Mouse (Mus musculus) lung, postnatal 0 days (tissue): Measurements from ENCODE around the gene Myoz2. TPM values are rescaled to one million over a fixed set of nuclear protein-coding genes. Genes with fewer than 3 reads are reported as not detected.

ENCODE experiments used
- ATAC-seq: fragments of 200-750 bp; cut with Nextera tagmentation; 2 replicates; pipeline ENCODE4 v1.8.0; 2017; ENCODE audit warnings: moderate library complexity
- DNase-seq: peaks from one replicate; pipeline ENCODE4 v3.0.0-alpha.2; 2016; ENCODE audit warnings: low spot score
- H3K27ac ChIP-seq: fragments of 300-500 bp; sonication (generic); 2 replicates; pipeline ENCODE4 v1.5.1; 2014; ENCODE audit warnings: antibody characterized with exemption, mild to moderate bottlenecking, low read length, mixed read lengths
- H3K27me3 ChIP-seq: fragments of 300-500 bp; sonication (generic); replicated peaks from 2 replicates; pipeline ENCODE4 v1.6.1; 2014; ENCODE audit warnings: low read length, mixed read lengths; ENCODE audit not compliant: insufficient read depth
- H3K36me3 ChIP-seq: fragments of 300-500 bp; sonication (generic); 2 replicates; pipeline ENCODE4 v1.6.1; 2014; ENCODE audit warnings: low read length, mixed read lengths; ENCODE audit not compliant: insufficient read depth
- H3K4me1 ChIP-seq: fragments of 300-500 bp; sonication (generic); 2 replicates; pipeline ENCODE4 v1.6.1; 2014; ENCODE audit warnings: antibody characterized with exemption, low read depth, low read length, mixed read lengths; ENCODE audit not compliant: insufficient read depth
- H3K4me2 ChIP-seq: fragments of 300-500 bp; sonication (generic); replicated peaks from 2 replicates; pipeline ENCODE4 v1.6.1; 2014; ENCODE audit warnings: low read depth, mild to moderate bottlenecking, low read length, moderate library complexity, mixed read lengths
- H3K4me3 ChIP-seq: fragments of 300-500 bp; sonication (generic); 2 replicates; pipeline ENCODE4 v1.5.1; 2014; ENCODE audit warnings: low read depth, low read length
- H3K9ac ChIP-seq: fragments of 300-500 bp; sonication (generic); replicated peaks from 2 replicates; pipeline ENCODE4 v1.6.1; 2014; ENCODE audit warnings: low read depth, mild to moderate bottlenecking
- H3K9me3 ChIP-seq: fragments of 300-500 bp; sonication (generic); 2 replicates; pipeline ENCODE4 v1.6.1; 2016; ENCODE audit warnings: low read length, mixed read lengths
- CTCF ChIP-seq: IDR thresholded peaks from 2 replicates; pipeline ENCODE4 v1.5.1; 2016; ENCODE audit warnings: antibody characterized with exemption, mild to moderate bottlenecking
- EP300 ChIP-seq: IDR thresholded peaks from 2 replicates; pipeline ENCODE4 v1.6.1; 2016; ENCODE audit warnings: antibody characterized with exemption, mild to moderate bottlenecking, control low read depth
- WGBS: fragments of 180-500 bp; shearing (Covaris S2); extraction: QIAGEN DNeasy Blood & Tissue Kit; methylation state at CpG from one replicate; pipeline ENCODE4 v1.1.7; 2014; 5-methylcytosine and 5-hydroxymethylcytosine counted together
- polyA plus RNA-seq: library from polyadenylated mRNA; unstranded; fragments of >200 nt; fragmentation: Nextera tagmentation; extraction: Ambion mirVana; gene quantifications from 2 replicates; pipeline ENCODE4 v1.2.1, GENCODE M21; 2015

The Myoz2 gene
- polyA plus RNA-seq, 1 experiment from 2014 or later, result 3.7 TPM

DNA sequence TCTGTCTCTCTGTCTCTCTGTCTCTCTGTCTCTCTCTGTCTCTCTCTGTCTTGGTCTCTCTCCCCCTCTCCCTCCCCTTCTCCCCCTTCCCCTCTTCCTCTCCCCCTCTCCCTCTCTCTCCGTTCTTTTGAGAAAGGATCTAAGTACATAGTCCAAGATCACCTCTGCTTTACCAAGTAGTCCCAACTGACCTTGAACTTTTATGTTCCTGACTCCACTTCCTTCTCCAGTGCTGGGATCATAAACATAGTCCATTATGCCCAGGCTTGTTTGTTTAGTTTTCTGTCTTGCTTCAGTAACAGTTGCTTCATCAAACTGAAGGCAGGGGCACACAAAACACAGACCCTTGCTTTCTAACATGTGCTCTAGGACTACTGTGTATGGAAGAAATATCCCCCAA, 37.7 kb upstream of the Myoz2 start:
- DNase-seq (no peak), ATAC-seq (no peak)
- Histone ChIP-seq H3K27ac (no peak overlapping the region), H3K4me2 (no peak overlapping the region), H3K27me3 (no peaks in the 10 kb centered on the region), H3K9ac (no peak overlapping the region), H3K4me1 (no peaks in the 10 kb centered on the region), H3K36me3 (no peaks in the 10 kb centered on the region), H3K9me3 (no peaks in the 10 kb centered on the region), H3K4me3 (no peak overlapping the region)
- no CpG with 5 or more reads among the region's 1 CpGs for whole genome bisulfite sequencing
- TF ChIP-seq CTCF (no peak), EP300 (no peak)

DNA sequence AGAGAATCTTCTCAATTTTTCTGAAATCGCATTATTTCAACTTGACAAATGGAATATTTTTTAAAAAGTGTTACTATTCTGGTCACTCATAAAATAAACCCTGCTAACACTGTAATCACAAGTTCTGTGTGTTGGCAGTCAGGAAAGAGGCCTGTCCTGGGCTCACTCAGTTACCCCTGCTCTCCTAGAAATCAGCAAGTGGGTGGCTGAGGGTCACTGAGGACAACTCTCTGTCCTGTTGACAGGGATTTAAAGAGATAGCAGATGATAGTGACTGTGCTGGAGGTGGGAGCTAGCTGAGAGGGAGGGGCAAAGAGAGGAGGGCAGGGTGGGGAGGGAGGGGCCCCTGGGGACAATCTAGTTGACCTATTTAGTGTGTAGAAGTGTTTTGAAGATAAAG, 36.2 kb upstream of the Myoz2 start:
- Histone ChIP-seq H3K9ac (no peak overlapping the region), H3K27ac (no peak overlapping the region), H3K4me3 (no peak overlapping the region), H3K27me3 (no peaks in the 10 kb centered on the region), H3K4me1 (no peaks in the 10 kb centered on the region), H3K36me3 (no peaks in the 10 kb centered on the region), H3K9me3 (no peaks in the 10 kb centered on the region), H3K4me2 (no peak overlapping the region)
- 91% methylated on average over 1 of the region's 1 CpGs for WGBS
- DNase-seq, result no peak
- TF ChIP-seq EP300 (no peak), CTCF (no peak)
- no peak for ATAC-seq

DNA sequence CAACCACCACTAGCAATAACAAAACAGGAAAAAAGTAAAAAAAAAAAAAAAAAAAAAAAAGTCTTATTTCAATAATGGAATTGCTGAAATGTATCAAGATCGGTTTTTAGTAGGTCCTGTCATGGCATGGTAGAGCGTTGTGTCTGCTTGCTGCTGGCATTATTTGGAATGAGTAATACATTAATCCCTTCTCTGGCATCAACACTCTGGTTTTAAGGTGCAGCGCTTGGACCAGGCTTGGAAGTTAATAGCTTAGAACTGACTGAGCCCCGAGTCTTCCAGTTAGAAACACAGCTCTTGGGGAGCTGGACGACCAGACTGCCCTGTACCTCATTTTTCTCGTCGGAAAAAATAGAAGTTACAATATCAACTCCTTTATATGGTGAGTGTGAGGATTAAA, 32.0 kb upstream of the Myoz2 start:
- no peak overlapping the region for H3K4me2 ChIP-seq
- TF ChIP-seq EP300 (no peak), CTCF (no peak)
- ATAC-seq (no peak), DNase-seq (no peak)
- H3K27ac ChIP-seq, result no peak overlapping the region
- no peaks in the 10 kb centered on the region for H3K9me3 ChIP-seq
- peaks cover 4% of the 10 kb centered on the region; the same call in 1 of the 2 replicates for H3K4me1 ChIP-seq
- H3K36me3 ChIP-seq, result no peaks in the 10 kb centered on the region
- H3K9ac ChIP-seq, result no peak overlapping the region
- no peak overlapping the region for H3K4me3 ChIP-seq
- no peaks in the 10 kb centered on the region for H3K27me3 ChIP-seq
- WGBS, result 90% methylated on average over 7 of the region's 7 CpGs

DNA sequence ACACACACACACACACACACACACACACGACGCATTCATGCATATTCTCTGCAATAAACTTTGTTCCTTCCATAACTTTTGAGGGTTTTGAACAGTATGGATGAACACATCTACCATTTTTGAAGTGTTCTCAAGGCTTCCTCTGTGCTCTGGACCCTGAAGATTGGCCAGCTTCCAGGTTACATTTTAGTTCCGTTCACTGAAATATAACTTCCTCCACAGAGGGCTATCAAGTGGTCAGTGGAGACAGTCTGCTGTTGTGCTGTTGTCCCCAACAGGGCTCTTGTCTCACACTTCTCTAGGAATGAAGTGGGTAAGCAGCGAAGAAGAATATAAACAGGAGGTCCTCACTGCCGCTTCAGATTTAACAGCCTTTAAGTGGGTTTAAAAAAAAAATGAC, 30.7 kb upstream of the Myoz2 start:
- TF ChIP-seq CTCF (no peak), EP300 (no peak)

DNA sequence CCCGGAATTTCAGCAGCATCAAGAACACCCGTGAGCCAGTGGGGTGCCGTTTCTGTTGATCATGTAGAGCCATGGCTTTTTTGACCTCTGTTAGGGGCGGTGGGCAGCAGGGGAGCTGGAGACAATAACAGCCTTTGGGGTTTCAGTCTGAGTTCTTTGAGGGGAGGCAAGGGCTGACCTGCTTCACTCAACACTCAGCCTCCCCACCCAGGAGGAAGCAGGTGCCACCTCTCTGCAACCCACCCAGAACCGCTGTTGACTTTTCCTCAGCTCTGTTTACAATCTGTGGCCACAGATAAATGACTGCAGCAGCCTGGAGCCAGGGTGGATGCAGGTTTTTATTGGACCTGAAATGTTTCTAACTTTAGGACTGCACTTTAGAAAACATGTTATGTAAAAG, 29.4 kb upstream of the Myoz2 start:
- DNase-seq (no peak), ATAC-seq (no peak)
- Histone ChIP-seq H3K9ac (no peak overlapping the region), H3K4me3 (no peak overlapping the region), H3K27ac (no peak overlapping the region), H3K27me3 (no peaks in the 10 kb centered on the region), H3K4me2 (no peak overlapping the region), H3K4me1 (peaks cover 4% of the 10 kb centered on the region; the same call in 1 of the 2 replicates), H3K36me3 (no peaks in the 10 kb centered on the region), H3K9me3 (no peaks in the 10 kb centered on the region)
- TF ChIP-seq EP300, result 0 out of 2 replicates have a peak, but pooled peaks have one; percentile 27
- TF ChIP-seq CTCF, result no peak
- 11% methylated on average over 5 of the region's 5 CpGs for WGBS

More for the DNA sequence above, 30.7 kb upstream of the Myoz2 start:
- DNase-seq (no peak), ATAC-seq (no peak)
- Histone ChIP-seq H3K36me3 (no peaks in the 10 kb centered on the region), H3K9ac (no peak overlapping the region), H3K4me3 (no peak overlapping the region), H3K9me3 (no peaks in the 10 kb centered on the region), H3K4me1 (peaks cover 4% of the 10 kb centered on the region; the same call in 1 of the 2 replicates), H3K4me2 (no peak overlapping the region), H3K27ac (no peak overlapping the region), H3K27me3 (no peaks in the 10 kb centered on the region)
- WGBS, result 33% methylated on average over 5 of the region's 5 CpGs

DNA sequence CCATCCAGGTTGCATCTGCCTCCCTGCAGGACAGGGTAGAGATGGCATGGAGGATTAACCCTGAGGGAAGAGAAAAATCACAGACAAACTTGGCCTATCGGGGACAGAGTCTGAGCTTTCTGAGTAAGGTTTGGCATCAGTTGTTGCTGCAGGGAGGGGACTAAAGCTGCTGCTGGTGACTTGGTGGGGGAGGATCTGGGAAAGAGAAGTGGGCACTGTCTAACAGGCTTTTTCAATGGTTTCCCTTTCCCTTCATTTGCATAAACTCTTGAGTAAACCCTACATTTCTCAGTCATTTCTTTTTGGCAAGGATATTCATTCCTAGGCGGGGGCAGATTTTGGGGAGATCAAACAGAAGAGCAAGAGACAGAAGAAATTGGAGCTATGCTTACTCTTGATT, 27.1 kb upstream of the Myoz2 start:
- Histone ChIP-seq H3K36me3 (no peaks in the 10 kb centered on the region), H3K4me3 (no peak overlapping the region), H3K27ac (no peak overlapping the region), H3K9ac (no peak overlapping the region), H3K27me3 (no peaks in the 10 kb centered on the region), H3K4me2 (no peak overlapping the region), H3K9me3 (no peaks in the 10 kb centered on the region), H3K4me1 (peaks cover 4% of the 10 kb centered on the region; the same call in 1 of the 2 replicates)
- ATAC-seq (no peak), DNase-seq (peak; percentile 22)
- no peak for TF ChIP-seq EP300
- no peak for TF ChIP-seq CTCF
- WGBS, result 70% methylated on average over 2 of the region's 2 CpGs

DNA sequence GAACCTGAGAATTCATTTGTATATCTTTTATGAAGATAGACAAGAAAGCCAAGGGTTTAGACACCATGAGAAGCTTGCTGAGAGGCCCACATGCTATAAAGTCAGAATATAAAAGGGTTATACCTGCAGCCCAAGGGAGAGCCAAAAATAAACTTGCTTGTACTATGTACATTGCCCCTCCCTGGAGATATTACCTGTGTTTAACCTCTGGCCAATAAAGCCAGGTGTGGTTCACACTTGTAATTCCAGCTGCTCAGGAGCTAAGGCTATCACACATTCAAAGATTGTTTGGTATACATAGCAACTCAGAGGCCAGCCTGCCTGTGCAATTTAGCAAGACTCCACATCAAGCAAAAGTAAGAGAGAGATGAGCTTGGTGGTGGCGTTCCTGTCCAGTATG, 24.0 kb upstream of the Myoz2 start:
- H3K9ac ChIP-seq, result no peak overlapping the region
- H3K27ac ChIP-seq, result no peak overlapping the region
- H3K4me1 ChIP-seq, result no peaks in the 10 kb centered on the region
- no peak overlapping the region for H3K4me2 ChIP-seq
- peak; percentile 75 for ATAC-seq
- TF ChIP-seq CTCF (no peak), EP300 (no peak)
- H3K9me3 ChIP-seq, result no peaks in the 10 kb centered on the region
- peak; percentile 55 for DNase-seq
- H3K4me3 ChIP-seq, result no peak overlapping the region
- H3K36me3 ChIP-seq, result no peaks in the 10 kb centered on the region
- no peaks in the 10 kb centered on the region for H3K27me3 ChIP-seq
- WGBS, result 72% methylated on average over 1 of the region's 1 CpGs
